Mouse (Mus musculus): Measurements from ENCODE around the gene Sipa1l2.

The Sipa1l2 gene

GRCm38 (mm10) chr8:125515665-125516064 lies 53.9 kb downstream of the Sipa1l2 start:
- no peak for DNase-seq (ENCODE audit: low spot score in 2 of 2)

GRCm38 (mm10) chr8:125513935-125514334 lies 55.7 kb downstream of the Sipa1l2 start:
- DNase-seq (ENCODE audit: low spot score in 2 of 2) = no peak

- no peak for DNase-seq (ENCODE audit: low spot score in 2 of 2)
Measured at GRCm38 (mm10) chr8:125513242-125513866, 56.3 kb downstream of the Sipa1l2 start.

- DNase-seq (ENCODE audit: low spot score in 2 of 2) = no peak
Measured at GRCm38 (mm10) chr8:125512561-125512960, 57.0 kb downstream of the Sipa1l2 start.

- no peak for DNase-seq (ENCODE audit: low spot score in 2 of 2)
Measured at GRCm38 (mm10) chr8:125510861-125511668, 58.5 kb downstream of the Sipa1l2 start.

- DNase-seq (ENCODE audit: low spot score in 2 of 2) = no peak
Measured at GRCm38 (mm10) chr8:125509776-125510175, 59.8 kb downstream of the Sipa1l2 start.

- no peak for DNase-seq (ENCODE audit: low spot score in 2 of 2)
Measured at GRCm38 (mm10) chr8:125509175-125509574, 60.4 kb downstream of the Sipa1l2 start.

GRCm38 (mm10) chr8:125507291-125507690 lies 62.3 kb downstream of the Sipa1l2 start:
- DNase-seq (ENCODE audit: low spot score in 2 of 2) = no peak

- no peak for DNase-seq (ENCODE audit: low spot score in 2 of 2)
Measured at GRCm38 (mm10) chr8:125504605-125505257, 64.9 kb downstream of the Sipa1l2 start.

- no peak for DNase-seq (ENCODE audit: low spot score in 2 of 2)
Measured at GRCm38 (mm10) chr8:125503808-125504207, 65.8 kb downstream of the Sipa1l2 start.

GRCm38 (mm10) chr8:125502828-125503227 lies 66.8 kb downstream of the Sipa1l2 start:
- peak; percentile 57 to 72 for DNase-seq (ENCODE audit: low spot score in 2 of 2)

GRCm38 (mm10) chr8:125500005-125500404 lies 69.6 kb downstream of the Sipa1l2 start:
- no peak for DNase-seq (ENCODE audit: low spot score in 2 of 2)

GRCm38 (mm10) chr8:125498508-125498907 lies 71.1 kb downstream of the Sipa1l2 start:
- no peak for DNase-seq (ENCODE audit: low spot score in 2 of 2)

GRCm38 (mm10) chr8:125495545-125495944 lies 74.1 kb downstream of the Sipa1l2 start:
- no peak for DNase-seq (ENCODE audit: low spot score in 2 of 2)

- DNase-seq (ENCODE audit: low spot score in 2 of 2) = no peak
Measured at GRCm38 (mm10) chr8:125493254-125493815, 76.3 kb downstream of the Sipa1l2 start.

GRCm38 (mm10) chr8:125492416-125492815 lies 77.2 kb downstream of the Sipa1l2 start:
- DNase-seq (ENCODE audit: low spot score in 2 of 2) = no peak

- no peak for DNase-seq (ENCODE audit: low spot score in 2 of 2)
Measured at GRCm38 (mm10) chr8:125488747-125489146, 80.9 kb downstream of the Sipa1l2 start.

GRCm38 (mm10) chr8:125485715-125486114 lies 83.9 kb downstream of the Sipa1l2 start:
- no peak for DNase-seq (ENCODE audit: low spot score in 2 of 2)

GRCm38 (mm10) chr8:125484530-125485196 lies 84.9 kb downstream of the Sipa1l2 start:
- DNase-seq (ENCODE audit: low spot score in 2 of 2) = no peak

- DNase-seq (ENCODE audit: low spot score in 2 of 2) = no peak
Measured at GRCm38 (mm10) chr8:125482491-125483096, 87.0 kb downstream of the Sipa1l2 start.

- peak in 1 of 2 experiments; percentile 20 for DNase-seq (ENCODE audit: low spot score in 2 of 2)
Measured at GRCm38 (mm10) chr8:125474876-125475275, 94.7 kb downstream of the Sipa1l2 start.

All from right cerebral cortex, postnatal 36 days (tissue).